Mouse (Mus musculus) left cerebral cortex, adult 9 months (tissue): ENCODE measurements around the gene Pcca.

Source experiments
- DNase-seq, 2 experiments: peaks; one replicate each; pipeline ENCODE4 v3.0.0; 2022; ENCODE audit warnings: low spot score in 2 of 2

The Pcca gene

GRCm38 (mm10) chr14:122534017-122534924 lies at the start of gene Pcca:
Pcca (plus strand) TSS chr14:122534324.
- peak; percentile 92 to 98 for DNase-seq

GRCm38 (mm10) chr14:122484458-122484843 lies 49.7 kb upstream of the Pcca start:
- DNase-seq, result no peak

- no peak for DNase-seq
Observed at GRCm38 (mm10) chr14:122484844-122485551, 49.1 kb upstream of the Pcca start.

GRCm38 (mm10) chr14:122485635-122486181 lies 48.4 kb upstream of the Pcca start:
- DNase-seq, result no peak

GRCm38 (mm10) chr14:122486611-122487010 lies 47.5 kb upstream of the Pcca start:
- DNase-seq, result no peak

GRCm38 (mm10) chr14:122487366-122487765 lies 46.8 kb upstream of the Pcca start:
- no peak for DNase-seq

- DNase-seq, result no peak
Observed at GRCm38 (mm10) chr14:122489041-122489440, 45.1 kb upstream of the Pcca start.

GRCm38 (mm10) chr14:122489686-122490414 lies 44.3 kb upstream of the Pcca start:
- no peak for DNase-seq

- no peak for DNase-seq
Observed at GRCm38 (mm10) chr14:122490441-122491328, 43.4 kb upstream of the Pcca start, which contains the start of gene Gm10837. Gm10837 (plus strand) TSS chr14:122490586.

GRCm38 (mm10) chr14:122491521-122491920 lies 42.6 kb upstream of the Pcca start:
- DNase-seq, result no peak

GRCm38 (mm10) chr14:122492015-122492414 lies 42.1 kb upstream of the Pcca start:
- no peak for DNase-seq

- DNase-seq, result no peak
Observed at GRCm38 (mm10) chr14:122509058-122509457, 25.1 kb upstream of the Pcca start.

GRCm38 (mm10) chr14:122511519-122511918 lies 22.6 kb upstream of the Pcca start:
- DNase-seq, result no peak

GRCm38 (mm10) chr14:122513511-122514036 lies 20.6 kb upstream of the Pcca start:
- DNase-seq, result no peak

- DNase-seq, result no peak
Observed at GRCm38 (mm10) chr14:122528475-122528874, 5.6 kb upstream of the Pcca start.

GRCm38 (mm10) chr14:122535986-122536385 lies 1.9 kb downstream of the Pcca start:
- DNase-seq, result no peak

GRCm38 (mm10) chr14:122548421-122548820 lies 14.3 kb downstream of the Pcca start:
- DNase-seq, result no peak

- DNase-seq, result no peak
Observed at GRCm38 (mm10) chr14:122548905-122549304, 14.8 kb downstream of the Pcca start.

- DNase-seq, result no peak
Observed at GRCm38 (mm10) chr14:122552761-122553445, 18.8 kb downstream of the Pcca start.

GRCm38 (mm10) chr14:122557353-122557752 lies 23.2 kb downstream of the Pcca start:
- no peak for DNase-seq
